Mouse (Mus musculus) midbrain, embryonic 10.5 days (tissue): ENCODE data around the gene Kpna3. TPM values are rescaled to one million over a fixed set of nuclear protein-coding genes. Genes with fewer than 3 reads are reported as not detected.
"Not testable (repeated sequence)": the region's sequence is repeated elsewhere in the genome, so short reads cannot be mapped to it uniquely, and the experiment has no call there.

Source experiments
- DNase-seq: peaks from one replicate; pipeline ENCODE4 v3.0.0-alpha.2; 2017; ENCODE audit warnings: low spot score
- H3K27ac ChIP-seq: fragments of 300-500 bp; sonication (generic); replicated peaks from 2 replicates; pipeline ENCODE4 v1.5.1; 2016; ENCODE audit warnings: mild to moderate bottlenecking
- H3K27me3 ChIP-seq: fragments of 300-500 bp; sonication (generic); 2 replicates; pipeline ENCODE4 v1.6.1; 2016; ENCODE audit warnings: low read depth, mild to moderate bottlenecking; ENCODE audit not compliant: poor library complexity, severe bottlenecking
- H3K36me3 ChIP-seq: fragments of 300-500 bp; sonication (generic); 2 replicates; pipeline ENCODE4 v1.6.1; 2016; ENCODE audit warnings: mild to moderate bottlenecking, moderate library complexity
- H3K4me1 ChIP-seq: fragments of 300-500 bp; sonication (generic); 2 replicates; pipeline ENCODE4 v1.6.1; 2016
- H3K4me3 ChIP-seq: fragments of 300-500 bp; sonication (generic); 2 replicates; pipeline ENCODE4 v1.5.1; 2016; ENCODE audit warnings: mild to moderate bottlenecking, moderate library complexity
- H3K9me3 ChIP-seq: fragments of 300-500 bp; sonication (generic); replicated peaks from 2 replicates; pipeline ENCODE4 v1.6.1; 2016; ENCODE audit warnings: mild to moderate bottlenecking
- WGBS: fragments of 180-500 bp; shearing (Covaris S2); methylation state at CpG from one replicate; pipeline ENCODE4 v1.1.7; 2016; 5-methylcytosine and 5-hydroxymethylcytosine counted together
- polyA plus RNA-seq: library from polyadenylated mRNA; unstranded; fragments of >200 nt; fragmentation: Nextera tagmentation; extraction: Ambion mirVana; gene quantifications from 2 replicates; pipeline ENCODE4 v1.2.1, GENCODE M21; 2016

Gene Kpna3
- polyA plus RNA-seq, 1 experiment from 2014 or later: 90.9 TPM

DNA sequence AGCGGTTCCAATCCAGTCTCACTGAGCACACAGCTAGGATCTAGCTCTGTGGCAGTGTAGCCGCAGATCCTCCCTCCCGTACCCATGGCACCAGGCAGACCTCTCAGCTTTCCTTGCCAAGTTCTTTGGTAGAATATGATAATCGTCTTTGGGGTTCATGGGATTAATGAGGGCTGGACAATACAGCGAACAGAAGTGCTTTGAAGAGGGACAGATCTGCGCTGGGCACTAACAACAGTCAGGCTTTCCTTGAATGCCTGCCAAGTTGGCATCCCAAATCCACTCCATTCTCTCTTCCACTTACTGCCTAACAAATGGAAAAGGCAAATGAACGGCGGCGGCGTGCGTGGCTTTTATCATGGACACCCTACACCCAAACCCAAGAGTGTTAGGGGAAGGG is 109.1 kb downstream of the Kpna3 start:
- H3K4me1 ChIP-seq: peaks cover 19% of the 10 kb centered on the region
- no peak overlapping the region for H3K27ac ChIP-seq
- H3K9me3 ChIP-seq: no peaks in the 10 kb centered on the region
- 84% methylated on average over 11 of the region's 11 CpGs for WGBS
- no peaks in the 10 kb centered on the region for H3K36me3 ChIP-seq
- no peak overlapping the region for H3K4me3 ChIP-seq
- no peak for DNase-seq
- no peaks in the 10 kb centered on the region for H3K27me3 ChIP-seq

DNA sequence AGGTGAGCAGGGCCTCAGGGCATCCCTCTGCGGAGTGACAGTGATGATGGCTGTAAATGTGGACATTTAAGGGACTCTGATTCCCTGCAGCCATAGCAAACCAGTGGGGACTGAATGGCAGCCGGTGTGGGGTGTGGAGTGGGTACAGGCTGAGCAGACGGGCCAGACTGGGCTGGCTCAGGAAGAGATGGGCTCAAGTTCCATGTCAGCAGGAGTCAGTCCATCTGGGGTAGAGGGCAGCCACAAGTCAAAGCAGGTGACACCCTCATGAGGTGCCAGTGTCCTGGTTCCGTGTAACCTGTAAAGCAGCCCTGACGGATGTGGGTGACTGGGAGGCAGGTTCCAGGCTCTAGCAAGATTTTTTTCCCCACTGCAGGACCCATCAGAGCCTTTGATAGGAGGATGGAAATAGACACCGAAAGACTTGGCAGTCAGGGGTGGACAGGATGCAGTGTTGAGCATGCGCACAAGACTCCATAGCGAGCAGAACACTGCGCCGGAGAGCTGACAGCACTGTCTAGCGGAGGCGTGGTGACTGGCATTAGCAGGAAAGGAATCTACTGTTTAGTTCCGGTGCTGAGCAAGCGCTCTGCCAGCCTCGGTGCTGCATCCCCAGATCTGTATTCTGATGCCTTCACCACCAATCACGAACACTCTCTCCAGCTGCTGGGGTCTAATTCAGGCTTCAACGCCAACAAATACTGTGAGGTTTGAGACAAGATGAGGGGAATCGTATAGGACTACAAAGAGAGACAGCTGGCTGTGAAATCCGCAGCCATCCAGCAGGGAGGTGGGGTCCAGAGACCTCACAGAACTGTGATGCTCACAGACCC is 111.8 kb downstream of the Kpna3 start:
- H3K4me3 ChIP-seq: peak overlapping the region; percentile 46
- peaks cover 19% of the 10 kb centered on the region for H3K4me1 ChIP-seq
- H3K9me3 ChIP-seq: peaks cover 4% of the 10 kb centered on the region
- H3K27me3 ChIP-seq: no peaks in the 10 kb centered on the region
- H3K27ac ChIP-seq: peak overlapping the region; percentile 67
- no peaks in the 10 kb centered on the region for H3K36me3 ChIP-seq
- DNase-seq: peak; percentile 56
- 33% methylated on average over 19 of the region's 19 CpGs for WGBS

DNA sequence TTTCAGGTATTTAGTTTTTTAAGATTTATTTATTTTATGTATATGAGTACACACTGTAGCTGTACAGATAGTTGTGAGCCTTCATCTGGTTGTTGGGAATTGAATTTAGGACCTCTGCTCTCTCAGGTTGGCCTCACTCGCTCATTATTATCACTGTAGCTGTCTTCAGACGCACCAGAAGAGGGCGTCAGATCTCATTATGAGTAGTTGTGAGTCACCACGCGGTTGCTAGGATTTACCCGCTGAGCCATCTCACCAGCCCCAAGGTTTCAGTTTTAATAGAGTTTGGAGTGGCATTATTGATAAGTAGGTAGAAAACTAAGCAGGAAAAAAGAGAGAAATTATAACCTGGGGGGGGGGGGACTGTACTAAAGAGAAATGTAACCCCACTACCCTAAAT is 112.7 kb downstream of the Kpna3 start:
- not testable (repeated sequence) for DNase-seq, H3K27me3 ChIP-seq, H3K4me3 ChIP-seq, H3K27ac ChIP-seq, H3K36me3 ChIP-seq
- Histone ChIP-seq H3K9me3 (peaks cover 11% of the 10 kb centered on the region), H3K4me1 (peaks cover 19% of the 10 kb centered on the region)
- WGBS: 22% methylated on average over 6 of the region's 6 CpGs

GRCm38 (mm10) chr14:61322740-61323139 is 116.9 kb downstream of the Kpna3 start:
- 88% methylated on average over 1 of the region's 1 CpGs for WGBS
- H3K4me3 ChIP-seq: no peak overlapping the region

GRCm38 (mm10) chr14:61321200-61321599 is 118.5 kb downstream of the Kpna3 start:
- WGBS: 86% methylated on average over 4 of the region's 4 CpGs
- DNase-seq: no peak
- Histone ChIP-seq H3K4me1 (no peaks in the 10 kb centered on the region), H3K36me3 (no peaks in the 10 kb centered on the region), H3K27ac (no peak overlapping the region), H3K27me3 (no peaks in the 10 kb centered on the region), H3K9me3 (peaks cover 11% of the 10 kb centered on the region), H3K4me3 (no peak overlapping the region)

More at GRCm38 (mm10) chr14:61322740-61323139, 116.9 kb downstream of the Kpna3 start:
- no peak for DNase-seq
- H3K36me3 ChIP-seq: no peaks in the 10 kb centered on the region
- H3K27ac ChIP-seq: no peak overlapping the region
- peaks cover 8% of the 10 kb centered on the region for H3K4me1 ChIP-seq
- no peaks in the 10 kb centered on the region for H3K27me3 ChIP-seq
- H3K9me3 ChIP-seq: peaks cover 11% of the 10 kb centered on the region

DNA sequence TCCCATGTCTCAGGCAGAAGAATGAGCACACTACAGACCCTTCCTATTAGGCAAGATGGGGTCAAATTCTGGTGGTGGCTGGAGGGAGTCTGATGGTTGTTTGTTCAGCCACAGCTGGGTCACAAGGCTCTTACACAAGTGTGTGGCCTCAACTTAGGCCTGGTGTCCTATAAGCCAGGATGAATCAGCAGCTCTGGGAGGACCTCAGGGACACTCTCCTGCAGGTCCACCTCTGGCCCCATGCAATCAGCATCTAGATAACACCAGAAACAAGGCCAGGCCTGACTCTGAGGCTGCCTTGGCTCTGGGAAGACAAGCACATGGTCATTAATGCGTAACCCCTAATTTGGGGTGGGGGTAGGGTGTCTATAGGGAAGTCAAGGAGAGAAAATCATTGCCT is 118.9 kb downstream of the Kpna3 start:
- no peak for DNase-seq
- H3K4me3 ChIP-seq: no peak overlapping the region
- no peaks in the 10 kb centered on the region for H3K27me3 ChIP-seq
- 92% methylated on average over 1 of the region's 1 CpGs for WGBS
- H3K27ac ChIP-seq: no peak overlapping the region
- no peaks in the 10 kb centered on the region for H3K4me1 ChIP-seq
- H3K9me3 ChIP-seq: peaks cover 11% of the 10 kb centered on the region
- no peaks in the 10 kb centered on the region for H3K36me3 ChIP-seq

DNA sequence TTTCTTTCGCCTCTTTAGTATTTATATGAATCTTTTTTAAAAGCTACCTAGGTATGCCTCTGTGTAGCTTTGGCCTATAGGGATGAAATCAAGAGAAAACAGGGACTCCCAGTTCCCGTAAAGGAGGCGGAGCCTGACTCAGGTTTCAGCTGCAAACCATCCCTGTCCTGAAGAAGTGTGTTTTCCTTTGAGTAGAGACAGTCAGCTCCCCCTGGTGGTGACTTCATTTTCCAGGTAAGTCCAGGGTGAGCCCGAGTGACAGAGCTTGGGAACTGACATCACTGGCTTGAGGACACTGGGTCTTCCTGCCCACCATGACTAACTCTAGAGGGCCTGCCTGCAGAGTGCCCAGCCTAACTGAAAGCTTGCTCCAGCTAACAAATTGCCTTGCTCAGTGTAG is 122.8 kb downstream of the Kpna3 start:
- WGBS: 39% methylated on average over 4 of the region's 4 CpGs
- Histone ChIP-seq H3K9me3 (no peaks in the 10 kb centered on the region), H3K4me1 (no peaks in the 10 kb centered on the region), H3K27ac (no peak overlapping the region), H3K4me3 (no peak overlapping the region), H3K27me3 (no peaks in the 10 kb centered on the region), H3K36me3 (no peaks in the 10 kb centered on the region)
- DNase-seq: peak; percentile 47

Other genes with a start within 250 kb of the Kpna3 start
- not detected in 2 replicates for gene Sgcg, start 181.4 kb downstream of the Kpna3 start, polyA plus RNA-seq
- gene Arl11, start 130.1 kb downstream of the Kpna3 start, polyA plus RNA-seq: 0.15 and 0.56 TPM in 2 replicates
- 10.6 and 11.0 TPM in 2 replicates for gene Ebpl, start 79.4 kb downstream of the Kpna3 start, polyA plus RNA-seq
- 13.7 and 14.6 TPM in 2 replicates for gene Spryd7, start 117.0 kb upstream of the Kpna3 start, polyA plus RNA-seq
- 15.4 and 19.8 TPM in 2 replicates for gene Trim13, start 158.4 kb upstream of the Kpna3 start, polyA plus RNA-seq
- 0.48 and 1.1 TPM in 2 replicates for gene Kcnrg, start 167.6 kb upstream of the Kpna3 start, polyA plus RNA-seq